Mouse (Mus musculus) bone marrow macrophage, adult 2 months (primary cell): ENCODE measurements at regions not wholly inside any gene's neighbourhood (a gene's known extent, or its start where the extent isn't known, plus 50 kb on each side); places are given as distances from the start of the nearest gene placed in this dataset.

ENCODE experiments used
- H3K27ac ChIP-seq: 2 replicates; pipeline ENCODE4 v1.5.1; 2012; ENCODE audit warnings: low read depth, low read length; ENCODE audit not compliant: insufficient read depth
- H3K4me1 ChIP-seq: 2 replicates; pipeline ENCODE4 v1.6.1; 2012; ENCODE audit warnings: low read length; ENCODE audit not compliant: control insufficient read depth, insufficient read depth
- H3K4me3 ChIP-seq: 2 replicates; pipeline ENCODE4 v1.5.1; 2012; ENCODE audit warnings: mild to moderate bottlenecking, low read length, moderate library complexity; ENCODE audit not compliant: insufficient read depth
- CTCF ChIP-seq: IDR thresholded peaks from 2 replicates; pipeline ENCODE4 v1.5.1; 2012; ENCODE audit warnings: low read depth, mild to moderate bottlenecking, low read length, moderate library complexity
- POLR2A ChIP-seq: IDR thresholded peaks from 2 replicates; pipeline ENCODE4 v1.6.1; 2012; ENCODE audit warnings: mild to moderate bottlenecking, low read depth, low read length, borderline replicate concordance

- no peak for TF ChIP-seq POLR2A
- TF ChIP-seq CTCF, result no peak
- Histone ChIP-seq H3K4me1 (no peaks in the 10 kb centered on the region), H3K4me3 (no peak overlapping the region), H3K27ac (no peak overlapping the region)
Measured at GRCm38 (mm10) chr10:126646587-126646986, 254.6 kb downstream of the Atp23 start.

DNA sequence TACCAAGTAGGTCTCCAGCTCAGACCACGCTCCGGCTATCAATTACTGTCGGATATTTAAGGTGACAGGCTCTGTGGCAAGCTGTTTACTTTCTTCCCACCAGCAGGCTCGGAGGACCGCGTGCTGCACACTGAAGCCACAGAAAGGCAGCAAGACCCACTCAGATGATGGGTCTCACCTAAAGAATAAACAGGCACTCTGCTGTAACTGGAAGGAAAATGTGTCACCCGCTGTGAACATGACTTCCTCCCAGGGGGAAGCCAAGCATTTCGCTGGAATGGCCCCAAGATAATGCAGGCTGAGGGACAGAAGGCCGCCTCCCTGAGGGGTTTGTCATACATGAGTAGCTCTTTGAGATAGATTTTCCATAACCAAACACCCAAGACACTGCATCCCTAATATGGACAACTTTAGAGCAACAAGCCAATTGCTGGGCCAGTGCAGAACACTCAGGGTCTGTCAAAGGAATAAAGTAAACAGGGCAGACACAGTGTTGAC lies 259.3 kb downstream of the Atp23 start:
- TF ChIP-seq POLR2A (no peak), CTCF (no peak)
- no peak overlapping the region for H3K4me3 ChIP-seq
- H3K4me1 ChIP-seq, result no peaks in the 10 kb centered on the region
- no peak overlapping the region for H3K27ac ChIP-seq

DNA sequence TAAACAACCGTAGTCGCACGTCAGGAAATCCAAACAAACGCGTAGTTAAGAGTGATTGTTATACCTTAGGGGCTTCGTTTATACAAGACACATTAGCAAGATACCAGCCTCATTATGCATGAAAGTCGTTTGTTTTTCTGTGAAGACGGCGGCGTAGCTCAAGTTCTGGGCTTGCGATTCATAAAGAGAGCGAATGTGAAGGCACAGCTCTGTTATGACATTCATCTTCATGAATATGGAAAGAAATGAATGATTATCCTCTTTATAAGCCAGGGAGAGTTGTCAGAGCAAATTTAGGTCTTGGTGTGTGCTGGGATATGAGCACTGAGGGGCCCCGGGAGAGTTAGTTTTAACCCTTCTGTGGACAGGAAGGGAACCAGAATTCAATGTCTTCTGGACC lies 266.4 kb downstream of the Atp23 start:
- H3K27ac ChIP-seq, result no peak overlapping the region
- H3K4me3 ChIP-seq, result no peak overlapping the region
- no peak for TF ChIP-seq CTCF
- TF ChIP-seq POLR2A, result no peak

DNA sequence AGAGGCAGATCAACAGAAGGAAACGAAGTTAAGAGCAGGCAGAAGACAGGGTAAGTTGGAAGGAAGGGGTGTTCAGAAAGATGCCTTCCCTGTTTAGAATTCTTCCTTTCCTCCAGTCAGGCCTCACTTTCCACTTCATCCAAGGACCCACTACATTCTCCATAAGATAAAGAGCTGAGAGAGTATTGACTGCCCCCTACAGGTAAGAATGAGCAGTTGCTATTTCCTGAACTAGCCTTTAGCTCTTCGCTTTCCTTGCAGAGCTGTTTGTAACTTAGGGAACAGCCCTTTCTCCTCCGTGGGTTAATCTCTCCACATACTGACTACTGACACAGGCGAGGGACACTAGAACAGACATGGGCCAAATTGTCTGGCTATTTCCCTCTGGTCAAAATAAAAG lies 273.1 kb downstream of the Atp23 start:
- TF ChIP-seq CTCF (no peak), POLR2A (no peak)
- Histone ChIP-seq H3K4me1 (no peaks in the 10 kb centered on the region), H3K27ac (no peak overlapping the region), H3K4me3 (no peak overlapping the region)

More for the DNA sequence above, 266.4 kb downstream of the Atp23 start:
- no peaks in the 10 kb centered on the region for H3K4me1 ChIP-seq

- TF ChIP-seq POLR2A (no peak), CTCF (no peak)
- H3K4me1 ChIP-seq, result no peaks in the 10 kb centered on the region
- no peak overlapping the region for H3K4me3 ChIP-seq
- no peak overlapping the region for H3K27ac ChIP-seq
Measured at GRCm38 (mm10) chr10:126625466-126625865, 275.7 kb downstream of the Atp23 start.

GRCm38 (mm10) chr10:126620802-126621201 lies 280.4 kb downstream of the Atp23 start:
- H3K4me1 ChIP-seq, result no peaks in the 10 kb centered on the region
- H3K27ac ChIP-seq, result no peak overlapping the region
- TF ChIP-seq CTCF (no peak), POLR2A (no peak)
- H3K4me3 ChIP-seq, result no peak overlapping the region

DNA sequence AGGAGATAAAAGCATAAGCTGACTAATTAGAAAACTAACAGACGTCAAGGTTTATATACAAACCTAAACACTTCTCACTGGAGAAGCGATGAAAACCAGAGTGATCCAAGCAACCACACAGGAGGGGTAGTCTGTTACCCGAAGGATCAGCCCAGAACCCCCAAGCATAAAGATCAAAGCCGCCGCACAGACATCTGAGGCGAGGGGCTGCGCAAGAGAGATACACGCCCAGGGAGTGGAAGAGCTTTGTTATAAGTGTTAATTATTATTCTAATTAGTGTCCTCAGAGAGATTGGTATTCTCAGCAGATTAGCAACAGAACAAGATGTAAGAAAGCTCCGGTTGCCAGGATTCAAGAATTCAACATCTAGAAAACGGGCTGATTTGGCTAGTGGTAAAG lies 281.2 kb downstream of the Atp23 start:
- Histone ChIP-seq H3K27ac (no peak overlapping the region), H3K4me1 (no peaks in the 10 kb centered on the region), H3K4me3 (no peak overlapping the region)
- TF ChIP-seq CTCF (no peak), POLR2A (no peak)

DNA sequence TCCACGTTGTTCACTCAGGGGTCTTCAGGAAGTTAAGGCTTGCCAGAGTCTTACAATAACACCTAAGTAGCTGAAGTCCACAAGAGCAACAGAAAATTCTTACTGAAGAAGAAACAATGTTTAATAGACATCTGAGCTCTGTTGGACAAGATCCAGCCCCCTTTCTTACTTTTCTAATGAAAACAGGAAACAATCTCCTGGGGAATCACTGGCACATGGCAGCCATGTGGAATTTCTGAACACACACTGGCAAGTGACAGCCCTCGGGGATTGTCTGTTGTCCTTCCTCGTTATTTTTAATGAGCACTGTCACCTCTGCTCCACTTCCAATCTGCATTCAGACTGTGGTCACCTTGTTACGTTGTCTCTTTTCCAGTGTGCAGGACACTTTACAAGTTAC lies 288.9 kb downstream of the Atp23 start:
- TF ChIP-seq CTCF (no peak), POLR2A (no peak)
- H3K4me3 ChIP-seq, result no peak overlapping the region
- H3K4me1 ChIP-seq, result no peaks in the 10 kb centered on the region
- no peak overlapping the region for H3K27ac ChIP-seq

DNA sequence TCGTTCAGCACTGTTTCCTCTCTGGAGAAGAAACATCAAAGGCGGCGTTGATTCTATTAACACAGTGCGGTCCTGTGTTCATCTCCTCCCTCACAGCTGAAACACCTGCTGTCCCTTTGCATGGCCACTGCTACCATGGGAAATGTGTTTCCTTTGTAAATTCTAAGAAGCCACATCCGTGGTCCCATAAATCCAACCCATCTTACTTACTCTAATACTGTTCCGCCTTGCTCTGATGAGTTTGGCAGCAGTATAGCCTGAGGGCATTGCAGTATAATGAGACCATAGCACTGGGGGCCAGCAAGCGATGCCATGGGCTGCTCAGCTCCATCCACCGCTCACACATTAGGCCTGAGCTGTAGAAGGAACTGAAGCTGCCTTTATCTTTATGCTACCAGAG lies 290.6 kb downstream of the Atp23 start:
- TF ChIP-seq CTCF (no peak), POLR2A (no peak)
- H3K27ac ChIP-seq, result no peak overlapping the region
- H3K4me1 ChIP-seq, result no peaks in the 10 kb centered on the region
- no peak overlapping the region for H3K4me3 ChIP-seq

DNA sequence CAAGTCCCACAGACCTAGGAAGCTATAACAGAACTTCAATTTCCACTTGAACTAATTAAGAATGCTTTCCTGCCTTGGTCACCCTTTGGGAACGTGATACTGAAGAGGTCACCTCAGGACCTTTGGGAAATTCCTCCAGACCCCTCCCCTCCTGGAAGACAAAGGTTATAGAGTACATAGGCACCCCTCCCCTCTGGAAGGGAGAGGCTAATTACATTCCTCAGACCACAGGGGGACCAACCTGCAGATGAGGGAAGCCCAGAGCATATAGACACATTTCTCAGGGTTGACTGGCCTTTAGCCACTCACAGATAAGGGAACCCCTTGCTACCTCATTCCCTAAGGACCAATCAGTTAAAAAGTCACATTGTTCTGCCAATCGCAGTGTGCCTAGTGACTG lies 301.5 kb downstream of the Atp23 start:
- TF ChIP-seq POLR2A (no peak), CTCF (no peak)
- Histone ChIP-seq H3K27ac (no peak overlapping the region), H3K4me3 (no peak overlapping the region), H3K4me1 (no peaks in the 10 kb centered on the region)

- H3K27ac ChIP-seq, result no peak overlapping the region
- TF ChIP-seq POLR2A (no peak), CTCF (no peak)
- no peaks in the 10 kb centered on the region for H3K4me1 ChIP-seq
- H3K4me3 ChIP-seq, result no peak overlapping the region
Measured at GRCm38 (mm10) chr10:126568155-126568554, 333.0 kb downstream of the Atp23 start.
